Mouse (Mus musculus): ENCODE measurements around the gene Mn1. TPM values are rescaled to one million over a fixed set of nuclear protein-coding genes. Genes with fewer than 3 reads are reported as not detected.

The Mn1 gene
- polyA plus RNA-seq, 1 experiment = 0.23 TPM

DNA sequence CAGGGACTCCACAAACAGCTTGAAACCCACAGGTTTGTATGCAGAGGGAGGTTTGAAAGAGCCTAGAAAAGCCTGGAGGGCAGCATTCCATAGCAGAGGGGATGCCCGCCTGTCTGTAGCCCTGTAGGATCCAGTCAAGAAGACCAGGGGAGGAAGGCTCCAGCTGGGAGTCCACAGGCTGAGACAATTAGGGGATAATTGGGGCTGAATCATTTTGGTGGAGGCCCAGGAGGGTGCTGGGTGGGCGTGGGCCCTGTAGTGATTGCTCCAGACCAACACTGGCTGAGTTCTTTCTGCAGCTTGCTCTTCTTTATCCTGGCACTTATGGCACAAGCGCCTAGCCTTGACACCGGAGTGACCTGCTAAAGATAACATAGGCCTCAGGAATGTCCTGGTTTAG, 18.7 kb upstream of the Mn1 start:
- Histone ChIP-seq H3K4me3 (ENCODE audit: control insufficient read depth, low read depth, low read length) (no peak overlapping the region), H3K27me3 (ENCODE audit: control insufficient read depth, insufficient read depth, low read length) (no peaks in the 10 kb centered on the region), H3K36me3 (ENCODE audit: control insufficient read depth, insufficient read depth, low read length) (no peaks in the 10 kb centered on the region), H3K4me1 (ENCODE audit: control insufficient read depth, insufficient read depth, low read length) (peaks cover 6% of the 10 kb centered on the region; the same call in 1 of the 2 replicates), H3K27ac (ENCODE audit: control insufficient read depth, insufficient read depth, low read depth, low read length) (peak overlapping the region; percentile 64)
- TF ChIP-seq CTCF (IDR thresholded peaks at IDR 0.05; ENCODE audit: control insufficient read depth, insufficient read depth, insufficient replicate concordance, low read depth, low read length) = no peak
- no peak for TF ChIP-seq POLR2A (IDR thresholded peaks at IDR 0.05; ENCODE audit: control insufficient read depth, low read depth, low read length)

GRCm38 (mm10) chr5:111399271-111399670, 17.9 kb upstream of the Mn1 start:
- H3K4me1 ChIP-seq (ENCODE audit: control insufficient read depth, insufficient read depth, low read length) = peaks cover 6% of the 10 kb centered on the region; the same call in 1 of the 2 replicates
- H3K27ac ChIP-seq (ENCODE audit: control insufficient read depth, insufficient read depth, low read depth, low read length) = no peak overlapping the region

DNA sequence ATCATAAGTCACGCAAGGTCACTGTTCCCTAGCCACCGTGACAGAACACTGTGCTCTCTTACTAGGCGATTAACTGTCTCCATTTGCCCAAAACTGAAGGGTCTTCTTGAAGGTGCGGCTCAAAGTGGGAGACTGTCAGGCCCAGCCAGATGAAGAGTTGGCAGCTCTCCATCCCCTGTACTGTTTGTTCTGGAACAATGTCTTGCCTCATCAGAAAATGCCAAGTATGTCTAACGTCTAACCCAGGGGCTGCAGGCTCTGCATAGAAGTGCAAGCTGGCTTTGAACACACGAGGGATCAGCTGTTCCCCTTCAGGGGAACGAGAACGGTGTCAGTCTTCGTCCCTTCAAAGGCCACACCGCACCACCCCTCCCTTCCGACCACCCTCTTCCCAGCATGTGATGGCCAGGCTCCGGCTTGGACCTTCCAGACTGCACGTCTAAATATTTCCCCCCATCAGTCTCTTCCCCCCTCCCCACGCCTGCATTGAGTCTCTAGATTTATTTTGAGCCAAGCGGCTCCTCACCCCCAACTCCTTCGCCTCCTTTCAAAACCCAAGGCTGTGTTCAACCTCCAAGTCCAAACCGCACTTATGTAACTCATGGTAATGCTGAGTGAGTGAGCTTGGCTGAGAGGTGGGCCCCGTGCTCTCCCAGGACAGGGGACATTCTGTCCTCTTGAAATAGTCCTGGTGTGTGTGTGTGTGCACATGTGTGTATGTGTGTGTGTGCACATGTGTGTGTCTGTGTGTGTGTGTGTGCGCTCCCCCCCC, 15.1 kb upstream of the Mn1 start:
- TF ChIP-seq POLR2A (IDR thresholded peaks at IDR 0.05; ENCODE audit: control insufficient read depth, low read depth, low read length) (no peak), CTCF (IDR thresholded peaks at IDR 0.05; ENCODE audit: control insufficient read depth, insufficient read depth, insufficient replicate concordance, low read depth, low read length) (no peak)
- H3K4me1 ChIP-seq (ENCODE audit: control insufficient read depth, insufficient read depth, low read length) = peaks cover 6% of the 10 kb centered on the region; the same call in 1 of the 2 replicates
- no peaks in the 10 kb centered on the region for H3K27me3 ChIP-seq (ENCODE audit: control insufficient read depth, insufficient read depth, low read length)
- H3K36me3 ChIP-seq (ENCODE audit: control insufficient read depth, insufficient read depth, low read length) = no peaks in the 10 kb centered on the region
- no peak overlapping the region for H3K4me3 ChIP-seq (ENCODE audit: control insufficient read depth, low read depth, low read length)
- peak overlapping the region; percentile 74 for H3K27ac ChIP-seq (ENCODE audit: control insufficient read depth, insufficient read depth, low read depth, low read length)

More at GRCm38 (mm10) chr5:111399271-111399670, 17.9 kb upstream of the Mn1 start:
- no peaks in the 10 kb centered on the region for H3K27me3 ChIP-seq (ENCODE audit: control insufficient read depth, insufficient read depth, low read length)
- no peak overlapping the region for H3K4me3 ChIP-seq (ENCODE audit: control insufficient read depth, low read depth, low read length)
- TF ChIP-seq CTCF (IDR thresholded peaks at IDR 0.05; ENCODE audit: control insufficient read depth, insufficient read depth, insufficient replicate concordance, low read depth, low read length) (no peak), POLR2A (IDR thresholded peaks at IDR 0.05; ENCODE audit: control insufficient read depth, low read depth, low read length) (no peak)
- no peaks in the 10 kb centered on the region for H3K36me3 ChIP-seq (ENCODE audit: control insufficient read depth, insufficient read depth, low read length)

DNA sequence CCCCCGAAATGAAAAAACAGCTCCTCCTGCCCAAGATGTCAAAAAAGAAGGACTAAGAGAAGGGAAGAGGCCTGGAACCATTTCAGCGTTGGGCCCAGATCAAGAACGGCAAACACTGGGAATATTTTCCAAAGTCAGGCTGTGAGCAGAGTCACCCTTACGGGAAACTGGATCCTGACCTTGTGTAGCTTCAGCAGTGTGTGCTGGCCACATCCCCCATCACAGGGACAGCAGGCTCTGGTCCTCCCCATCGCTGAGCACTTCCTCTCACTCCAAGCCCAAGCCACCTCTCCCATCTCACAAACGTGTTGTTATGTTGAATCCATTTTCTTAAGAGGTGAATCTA, 14.5 kb upstream of the Mn1 start:
- H3K4me1 ChIP-seq (ENCODE audit: control insufficient read depth, insufficient read depth, low read length) = peaks cover 6% of the 10 kb centered on the region; the same call in 1 of the 2 replicates
- peak overlapping the region; percentile 74 for H3K27ac ChIP-seq (ENCODE audit: control insufficient read depth, insufficient read depth, low read depth, low read length)
- no peaks in the 10 kb centered on the region for H3K36me3 ChIP-seq (ENCODE audit: control insufficient read depth, insufficient read depth, low read length)
- no peak overlapping the region for H3K4me3 ChIP-seq (ENCODE audit: control insufficient read depth, low read depth, low read length)
- TF ChIP-seq POLR2A (IDR thresholded peaks at IDR 0.05; ENCODE audit: control insufficient read depth, low read depth, low read length) (no peak), CTCF (IDR thresholded peaks at IDR 0.05; ENCODE audit: control insufficient read depth, insufficient read depth, insufficient replicate concordance, low read depth, low read length) (no peak)
- no peaks in the 10 kb centered on the region for H3K27me3 ChIP-seq (ENCODE audit: control insufficient read depth, insufficient read depth, low read length)

DNA sequence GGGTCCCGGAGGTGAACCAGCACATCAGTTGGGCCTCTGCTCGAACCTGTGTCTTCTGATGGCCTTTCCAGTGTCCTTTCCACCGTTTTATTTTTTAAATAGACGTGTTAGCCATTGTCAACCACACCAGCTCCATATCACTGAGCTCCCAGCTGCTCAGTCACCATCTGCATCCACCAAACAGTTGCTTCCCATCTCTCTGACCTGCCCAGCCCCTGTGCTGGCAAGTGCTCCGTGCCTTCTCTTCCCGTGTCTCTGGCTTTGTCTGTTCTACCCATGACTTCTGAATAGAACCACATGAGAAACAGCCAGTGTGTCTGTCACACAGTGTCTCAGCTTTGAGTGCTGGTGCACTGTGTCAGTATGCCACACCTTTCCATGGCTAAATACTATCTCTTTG, 12.4 kb upstream of the Mn1 start:
- no peak overlapping the region for H3K27ac ChIP-seq (ENCODE audit: control insufficient read depth, insufficient read depth, low read depth, low read length)
- no peaks in the 10 kb centered on the region for H3K27me3 ChIP-seq (ENCODE audit: control insufficient read depth, insufficient read depth, low read length)
- H3K4me3 ChIP-seq (ENCODE audit: control insufficient read depth, low read depth, low read length) = no peak overlapping the region
- H3K36me3 ChIP-seq (ENCODE audit: control insufficient read depth, insufficient read depth, low read length) = no peaks in the 10 kb centered on the region
- TF ChIP-seq CTCF (IDR thresholded peaks at IDR 0.05; ENCODE audit: control insufficient read depth, insufficient read depth, insufficient replicate concordance, low read depth, low read length) (no peak), POLR2A (IDR thresholded peaks at IDR 0.05; ENCODE audit: control insufficient read depth, low read depth, low read length) (no peak)
- peaks cover 4% of the 10 kb centered on the region; the same call in 1 of the 2 replicates for H3K4me1 ChIP-seq (ENCODE audit: control insufficient read depth, insufficient read depth, low read length)

- Histone ChIP-seq H3K4me1 (ENCODE audit: control insufficient read depth, insufficient read depth, low read length) (no peaks in the 10 kb centered on the region), H3K4me3 (ENCODE audit: control insufficient read depth, low read depth, low read length) (no peak overlapping the region), H3K36me3 (ENCODE audit: control insufficient read depth, insufficient read depth, low read length) (no peaks in the 10 kb centered on the region), H3K27ac (ENCODE audit: control insufficient read depth, insufficient read depth, low read depth, low read length) (no peak overlapping the region), H3K27me3 (ENCODE audit: control insufficient read depth, insufficient read depth, low read length) (no peaks in the 10 kb centered on the region)
- TF ChIP-seq CTCF (IDR thresholded peaks at IDR 0.05; ENCODE audit: control insufficient read depth, insufficient read depth, insufficient replicate concordance, low read depth, low read length) (no peak), POLR2A (IDR thresholded peaks at IDR 0.05; ENCODE audit: control insufficient read depth, low read depth, low read length) (no peak)
Measured at GRCm38 (mm10) chr5:111408470-111409105, 8.6 kb upstream of the Mn1 start.

DNA sequence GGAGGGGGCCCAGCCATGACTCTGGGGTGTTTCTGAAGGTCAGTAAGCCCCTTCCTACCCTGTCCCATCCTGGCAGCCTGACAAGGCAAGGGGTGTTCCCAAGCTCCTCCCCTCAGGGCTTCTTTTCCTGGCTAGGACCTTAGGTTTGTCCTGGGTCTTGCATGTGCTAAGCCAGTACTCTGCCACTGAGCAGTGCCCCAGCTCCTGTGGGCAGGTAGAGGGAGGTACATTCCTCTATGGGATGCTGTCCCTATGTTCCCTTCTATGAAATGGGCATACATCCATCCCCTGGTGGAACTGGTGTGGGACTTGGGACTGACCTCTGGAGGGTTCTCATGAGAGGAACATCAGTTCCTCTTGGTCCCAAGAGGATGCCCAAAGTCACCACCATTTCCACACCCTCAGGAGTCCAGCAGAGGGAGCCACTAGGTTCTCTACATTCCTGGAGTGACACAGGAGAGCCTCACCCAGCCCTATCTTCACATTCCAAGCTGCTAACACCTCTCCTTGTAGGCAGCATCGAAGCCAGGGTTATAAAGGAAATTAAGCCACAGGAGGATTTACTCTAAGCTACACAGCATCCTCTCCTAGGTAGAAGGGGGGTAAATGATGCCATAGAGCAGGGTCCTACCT, 7.6 kb upstream of the Mn1 start:
- TF ChIP-seq POLR2A (IDR thresholded peaks at IDR 0.05; ENCODE audit: control insufficient read depth, low read depth, low read length) = no peak
- peak; percentile 15; the same call in 1 of the 2 replicates for TF ChIP-seq CTCF (IDR thresholded peaks at IDR 0.05; ENCODE audit: control insufficient read depth, insufficient read depth, insufficient replicate concordance, low read depth, low read length)
- H3K4me3 ChIP-seq (ENCODE audit: control insufficient read depth, low read depth, low read length) = no peak overlapping the region
- H3K27ac ChIP-seq (ENCODE audit: control insufficient read depth, insufficient read depth, low read depth, low read length) = no peak overlapping the region
- H3K36me3 ChIP-seq (ENCODE audit: control insufficient read depth, insufficient read depth, low read length) = no peaks in the 10 kb centered on the region
- no peaks in the 10 kb centered on the region for H3K4me1 ChIP-seq (ENCODE audit: control insufficient read depth, insufficient read depth, low read length)
- no peaks in the 10 kb centered on the region for H3K27me3 ChIP-seq (ENCODE audit: control insufficient read depth, insufficient read depth, low read length)

Measured in testis, adult 2 months (tissue).